Mouse (Mus musculus) heart, adult 8-10 months (tissue): ENCODE measurements around the gene Gm10521. TPM values are rescaled to one million over a fixed set of nuclear protein-coding genes. Genes with fewer than 3 reads are reported as not detected.

Experiments used
- total RNA-seq, 4 experiments: library from RNA; stranded (reverse); gene quantifications; 2 replicates each; pipeline ENCODE4 v1.2.4; 2022

Gene Gm10521
- total RNA-seq, 4 experiments from 2014 or later = 0.11 to 0.25 (median 0.21) TPM

Other genes starting within 250 kb of the Gm10521 start
- under 1 TPM; 0.16 to 0.32 (median 0.28) TPM for gene Slamf7, start 242.6 kb upstream of the Gm10521 start, total RNA-seq
- 1 to 10 TPM; 1.1 to 2.7 (median 1.6) TPM for gene Cd48, start 213.7 kb upstream of the Gm10521 start, total RNA-seq
- gene Slamf1, start 128.5 kb upstream of the Gm10521 start, total RNA-seq = 1 to 10 TPM in 1 of 4 experiments, under 1 TPM in 3; 0.41 to 1.4 (median 0.61) TPM
- 1 to 10 TPM; 1.3 to 3.4 (median 2.5) TPM for gene Cd84, start 56.0 kb upstream of the Gm10521 start, total RNA-seq
- under 1 TPM in 2 of 4 experiments, not detected in 2; 0.19 to 0.46 TPM for gene Slamf6, start 21.9 kb downstream of the Gm10521 start, total RNA-seq
- 1 to 10 TPM in 2 of 4 experiments, under 1 TPM in 2; 0.86 to 1.7 (median 1.1) TPM for gene Vangl2, start 132.8 kb downstream of the Gm10521 start, total RNA-seq
- not detected for gene Nhlh1, start 161.9 kb downstream of the Gm10521 start, total RNA-seq
- gene Copa, start 186.9 kb downstream of the Gm10521 start, total RNA-seq = 100 to 1,000 TPM; 103 to 115 (median 113) TPM
- gene Ncstn, start 187.1 kb downstream of the Gm10521 start, total RNA-seq = 10 to 100 TPM; 42.1 to 47.9 (median 44.0) TPM
- gene Pex19, start 231.1 kb downstream of the Gm10521 start, total RNA-seq = 100 to 1,000 TPM; 108 to 144 (median 125) TPM